Mouse (Mus musculus) heart, embryonic 13.5 days (tissue): Measurements from ENCODE around the gene Rbm45. TPM values are rescaled to one million over a fixed set of nuclear protein-coding genes. Genes with fewer than 3 reads are reported as not detected.

ENCODE experiments used
- ATAC-seq: fragments of 200-750 bp; cut with Nextera tagmentation; 2 replicates; pipeline ENCODE4 v1.8.0; 2017; ENCODE audit warnings: moderate TSS enrichment; ENCODE audit not compliant: insufficient number of reproducible peaks, low FRiP score, low TSS enrichment; ENCODE audit errors: extremely low read depth
- H3K27ac ChIP-seq: fragments of 300-500 bp; sonication (generic); replicated peaks from 2 replicates; pipeline ENCODE4 v1.5.1; 2015; ENCODE audit warnings: moderate library complexity, mild to moderate bottlenecking, inconsistent platforms
- H3K27me3 ChIP-seq: fragments of 300-500 bp; sonication (generic); replicated peaks from 2 replicates; pipeline ENCODE4 v1.6.1; 2015; ENCODE audit warnings: mild to moderate bottlenecking, inconsistent platforms
- H3K36me3 ChIP-seq: fragments of 300-500 bp; sonication (generic); 2 replicates; pipeline ENCODE4 v1.6.1; 2015; ENCODE audit warnings: mild to moderate bottlenecking, inconsistent platforms
- H3K4me1 ChIP-seq: fragments of 300-500 bp; sonication (generic); 2 replicates; pipeline ENCODE4 v1.6.1; 2015; ENCODE audit warnings: inconsistent platforms
- H3K4me2 ChIP-seq: fragments of 300-500 bp; sonication (generic); 2 replicates; pipeline ENCODE4 v1.6.1; 2015; ENCODE audit warnings: inconsistent platforms, mild to moderate bottlenecking, moderate library complexity
- H3K4me3 ChIP-seq: fragments of 300-500 bp; sonication (generic); 2 replicates; pipeline ENCODE4 v1.5.1; 2015; ENCODE audit warnings: moderate library complexity, mild to moderate bottlenecking, inconsistent platforms
- H3K9ac ChIP-seq: fragments of 300-500 bp; sonication (generic); 2 replicates; pipeline ENCODE4 v1.6.1; 2015; ENCODE audit warnings: inconsistent platforms, mild to moderate bottlenecking, moderate library complexity
- H3K9me3 ChIP-seq: fragments of 300-500 bp; sonication (generic); 2 replicates; pipeline ENCODE4 v1.6.1; 2016; ENCODE audit warnings: inconsistent platforms
- WGBS: fragments of 180-500 bp; shearing (Covaris S2); methylation state at CpG from one replicate; pipeline ENCODE4 v1.1.7; 2015; ENCODE audit warnings: mixed read lengths; 5-methylcytosine and 5-hydroxymethylcytosine counted together
- polyA plus RNA-seq: library from polyadenylated mRNA; unstranded; fragments of >200 nt; fragmentation: Nextera tagmentation; extraction: Ambion mirVana; gene quantifications from 2 replicates; pipeline ENCODE4 v1.2.1, GENCODE M21; 2015

Rbm45 gene
- 11.7 and 12.8 TPM in 2 replicates for polyA plus RNA-seq

DNA sequence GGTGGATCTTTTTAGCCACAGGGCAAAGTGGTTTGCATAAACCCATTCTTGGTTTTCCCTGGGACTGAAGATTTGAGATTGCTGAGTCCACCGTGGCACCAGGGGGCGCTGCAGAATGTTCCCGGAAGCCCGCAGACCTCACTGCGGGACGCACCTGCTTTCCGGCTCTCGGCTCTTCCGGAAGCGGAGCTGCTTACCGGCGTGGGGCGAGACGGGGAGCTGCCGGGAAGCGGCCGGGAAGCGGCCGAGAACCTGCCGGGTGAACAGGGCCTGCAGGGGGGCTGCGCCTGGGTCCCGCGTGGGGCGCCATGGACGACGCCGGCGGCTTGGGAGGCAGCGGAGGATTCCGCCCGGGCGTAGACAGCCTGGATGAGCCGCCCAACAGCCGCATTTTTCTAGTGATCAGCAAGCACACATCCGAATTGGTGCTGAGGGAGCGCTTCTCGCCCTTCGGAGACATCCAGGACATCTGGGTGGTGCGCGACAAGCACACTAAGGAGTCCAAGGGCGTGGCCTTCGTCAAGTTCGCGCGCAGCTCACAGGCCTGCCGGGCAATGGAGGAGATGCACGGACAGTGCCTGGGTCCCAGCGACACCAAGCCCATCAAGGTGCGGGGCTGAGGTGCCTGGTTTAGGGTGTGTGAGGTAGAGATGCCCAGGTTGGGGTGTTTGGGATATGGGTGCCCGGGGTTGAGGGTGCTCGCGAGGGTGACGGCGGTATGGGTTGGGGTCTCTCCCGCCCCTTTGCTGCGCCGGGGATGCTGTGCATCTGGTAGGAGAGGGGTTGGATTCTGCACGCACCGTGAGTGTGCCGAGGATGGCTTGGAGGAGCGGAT is at the start of gene Rbm45:
Gene Rbm45 (plus strand): TSS at position 164 of the 835 bp plus-strand sequence.
- peak within 1 kb of the TSS; percentile 87 for H3K9ac ChIP-seq
- H3K4me1 ChIP-seq = peaks cover 23% of the 10 kb centered on the region
- no peaks in the 10 kb centered on the region for H3K9me3 ChIP-seq
- peak within 1 kb of the TSS; percentile 92 for H3K4me2 ChIP-seq
- peaks cover 23% of the 10 kb centered on the region for H3K36me3 ChIP-seq
- peak within 1 kb of the TSS; percentile 79 for H3K4me3 ChIP-seq
- H3K27ac ChIP-seq = peak within 1 kb of the TSS; percentile 71
- ATAC-seq = peak; percentile 72
- under 1% methylated on average over 61 of the region's 61 CpGs for WGBS
- no peaks in the 10 kb centered on the region for H3K27me3 ChIP-seq

DNA sequence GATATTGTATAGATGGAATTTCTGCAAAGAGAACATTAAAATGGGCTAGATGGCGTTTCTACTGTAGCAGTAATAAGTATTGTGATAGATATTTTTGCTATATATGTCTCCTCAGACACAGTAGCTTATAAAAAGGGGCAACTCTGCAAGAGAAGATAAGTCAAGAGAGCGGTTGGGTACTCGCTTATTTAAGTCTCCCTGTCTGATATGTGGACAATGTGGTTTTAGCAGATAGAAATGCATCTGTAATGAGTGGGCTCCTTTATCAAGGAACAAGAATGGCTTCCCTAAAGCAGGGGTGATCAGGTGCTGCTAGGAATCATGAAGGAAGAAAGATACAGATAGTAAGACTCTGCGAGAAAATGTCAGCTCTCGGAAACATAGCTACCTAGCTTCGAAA is 49.4 kb upstream of the Rbm45 start:
- Histone ChIP-seq H3K9me3 (no peaks in the 10 kb centered on the region), H3K27me3 (no peaks in the 10 kb centered on the region), H3K4me1 (no peaks in the 10 kb centered on the region), H3K36me3 (no peaks in the 10 kb centered on the region), H3K27ac (no peak overlapping the region), H3K9ac (no peak overlapping the region), H3K4me3 (no peak overlapping the region), H3K4me2 (no peak overlapping the region)
- WGBS = 78% methylated on average over 6 of the region's 6 CpGs
- no peak for ATAC-seq

DNA sequence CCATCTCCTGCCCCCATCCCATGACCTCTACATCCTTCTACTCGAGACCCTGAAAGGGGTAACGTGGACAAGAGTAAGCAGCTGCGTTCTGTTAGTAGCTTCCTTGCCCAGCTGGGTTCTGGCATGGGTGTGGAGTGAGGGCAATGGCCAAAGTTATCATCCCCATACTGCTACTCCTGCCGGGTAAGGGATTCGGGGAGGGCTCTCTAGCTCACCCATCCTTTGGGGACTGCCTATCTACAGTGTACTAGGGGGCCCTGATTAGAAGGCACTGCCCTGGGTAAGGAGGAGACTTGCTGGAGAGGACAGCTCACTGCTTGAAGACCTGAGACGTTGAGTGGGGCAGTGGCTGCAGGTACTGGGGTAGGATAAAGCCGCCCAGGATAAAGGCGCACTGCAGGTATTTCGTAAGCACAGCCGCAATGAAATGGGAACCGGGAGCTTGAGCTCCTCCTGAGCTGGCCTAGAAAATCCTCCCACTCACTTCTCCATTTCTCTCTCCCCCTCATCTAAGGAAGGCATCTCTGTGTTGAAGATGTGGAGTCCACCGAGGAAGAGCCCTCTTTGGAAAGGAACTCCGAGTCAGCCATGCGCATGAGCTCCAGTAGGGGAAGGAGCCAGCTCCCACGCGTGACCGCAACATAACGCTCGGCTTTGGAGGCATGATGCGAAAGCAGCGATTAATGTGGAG is 46.5 kb upstream of the Rbm45 start:
- no peak overlapping the region for H3K9ac ChIP-seq
- H3K9me3 ChIP-seq = no peaks in the 10 kb centered on the region
- WGBS = 78% methylated on average over 21 of the region's 21 CpGs
- H3K27ac ChIP-seq = no peak overlapping the region
- H3K27me3 ChIP-seq = no peaks in the 10 kb centered on the region
- H3K4me2 ChIP-seq = no peak overlapping the region
- no peaks in the 10 kb centered on the region for H3K4me1 ChIP-seq
- no peak overlapping the region for H3K4me3 ChIP-seq
- no peaks in the 10 kb centered on the region for H3K36me3 ChIP-seq
- ATAC-seq = no peak

DNA sequence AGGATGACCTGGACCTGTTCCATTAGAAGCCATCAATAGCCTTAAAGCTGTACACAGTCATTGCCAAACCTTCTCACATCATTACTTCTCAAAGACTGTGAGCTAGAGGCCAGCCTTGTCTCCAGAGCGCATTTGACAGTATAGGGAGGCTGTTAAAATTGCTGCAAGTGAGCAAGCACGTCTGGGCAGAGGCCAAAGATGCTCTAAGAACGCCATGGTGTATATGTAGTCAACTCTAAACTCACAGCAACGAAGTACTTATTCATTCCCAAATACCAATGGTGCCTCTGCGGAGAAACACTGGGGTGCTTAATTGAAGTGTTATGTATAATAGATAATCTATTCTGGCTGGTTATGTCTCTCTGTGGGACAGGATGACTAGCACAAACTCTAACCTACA is 45.3 kb upstream of the Rbm45 start:
- Histone ChIP-seq H3K36me3 (no peaks in the 10 kb centered on the region), H3K27ac (no peak overlapping the region), H3K9me3 (no peaks in the 10 kb centered on the region), H3K4me3 (no peak overlapping the region), H3K4me1 (no peaks in the 10 kb centered on the region), H3K4me2 (no peak overlapping the region), H3K9ac (no peak overlapping the region), H3K27me3 (no peaks in the 10 kb centered on the region)
- ATAC-seq = no peak
- WGBS = 76% methylated on average over 5 of the region's 5 CpGs

DNA sequence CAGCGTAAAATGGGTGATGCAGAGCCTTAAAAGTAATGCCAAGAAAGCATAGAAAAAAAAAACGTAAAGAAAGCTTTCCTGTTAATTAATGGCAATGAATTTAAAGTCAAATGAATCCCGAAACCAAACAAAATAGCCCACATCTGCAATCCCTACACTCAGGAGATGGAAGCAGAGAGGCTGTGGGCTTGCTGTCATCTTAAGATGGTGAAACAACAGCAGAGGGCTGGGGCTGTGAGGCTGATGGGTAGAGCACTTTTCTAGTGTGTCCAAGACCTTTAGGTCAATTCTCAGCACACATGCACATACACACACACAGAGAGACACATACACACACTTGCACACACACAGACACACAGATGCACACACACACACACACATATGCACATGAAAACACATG is 43.6 kb upstream of the Rbm45 start:
- Histone ChIP-seq H3K9me3 (no peaks in the 10 kb centered on the region), H3K9ac (no peak overlapping the region), H3K4me3 (no peak overlapping the region), H3K4me1 (no peaks in the 10 kb centered on the region), H3K36me3 (no peaks in the 10 kb centered on the region), H3K27ac (no peak overlapping the region), H3K4me2 (no peak overlapping the region), H3K27me3 (no peaks in the 10 kb centered on the region)
- no peak for ATAC-seq
- WGBS = 77% methylated on average over 3 of the region's 3 CpGs

DNA sequence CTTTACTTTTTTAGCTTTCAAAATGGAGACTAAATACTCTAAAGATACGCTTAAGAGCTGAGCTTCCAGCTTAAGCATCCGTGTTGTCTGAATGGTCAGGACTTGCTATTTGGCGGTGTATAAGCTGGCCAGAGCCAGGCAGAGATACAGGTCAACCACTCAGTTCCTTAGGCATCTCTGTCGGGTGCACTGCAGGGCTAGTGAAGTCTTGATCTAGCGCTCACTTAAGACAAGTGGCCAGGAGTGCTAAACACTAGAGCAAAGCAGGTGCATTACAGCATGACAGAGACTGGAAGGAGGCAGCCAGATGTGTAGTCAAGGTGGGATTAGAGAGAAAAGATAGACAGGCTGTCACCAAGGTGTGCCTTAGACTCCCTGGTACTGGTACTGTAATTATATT is 39.7 kb upstream of the Rbm45 start:
- no peak for ATAC-seq
- no peak overlapping the region for H3K9ac ChIP-seq

DNA sequence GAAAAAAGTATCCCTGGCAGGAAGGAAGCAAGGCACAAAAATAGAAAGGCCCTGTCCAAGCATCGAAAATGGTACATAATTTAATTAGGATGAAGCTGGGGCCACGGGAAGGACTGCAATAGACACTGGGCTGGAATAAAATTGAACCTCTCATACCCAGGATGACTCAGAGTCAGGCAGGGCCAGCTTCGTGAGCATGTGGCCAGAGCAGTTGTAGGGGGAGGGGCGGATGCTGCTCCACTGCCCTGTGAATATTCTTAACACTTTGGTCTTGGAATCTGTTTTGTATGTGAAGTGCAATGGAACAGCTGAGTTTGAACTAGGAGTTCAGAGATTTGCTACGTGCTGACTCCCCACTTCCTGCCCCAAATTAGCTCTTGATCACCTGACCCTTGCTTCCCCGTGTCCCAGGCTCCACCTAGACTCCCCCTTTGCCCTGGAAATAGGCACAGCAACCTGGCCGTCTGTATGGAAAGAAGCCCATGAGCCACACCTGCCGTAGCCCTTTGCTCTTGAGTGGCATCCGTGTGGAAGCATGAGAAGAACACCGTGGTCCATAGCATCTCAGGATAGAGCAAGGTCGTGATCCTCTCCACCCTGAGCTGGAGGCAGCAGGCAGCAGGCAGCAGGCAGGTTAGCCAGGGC is 37.5 kb upstream of the Rbm45 start:
- Histone ChIP-seq H3K27ac (no peak overlapping the region), H3K9ac (no peak overlapping the region), H3K27me3 (peaks cover 14% of the 10 kb centered on the region), H3K4me3 (no peak overlapping the region), H3K9me3 (no peaks in the 10 kb centered on the region), H3K4me2 (no peak overlapping the region), H3K4me1 (no peaks in the 10 kb centered on the region), H3K36me3 (no peaks in the 10 kb centered on the region)
- 51% methylated on average over 11 of the region's 11 CpGs for WGBS
- no peak for ATAC-seq

More for the DNA sequence above, 39.7 kb upstream of the Rbm45 start:
- Histone ChIP-seq H3K9me3 (no peaks in the 10 kb centered on the region), H3K4me2 (no peak overlapping the region), H3K27me3 (no peaks in the 10 kb centered on the region), H3K27ac (no peak overlapping the region), H3K4me1 (no peaks in the 10 kb centered on the region), H3K4me3 (no peak overlapping the region), H3K36me3 (no peaks in the 10 kb centered on the region)
- 79% methylated on average over 5 of the region's 5 CpGs for WGBS

DNA sequence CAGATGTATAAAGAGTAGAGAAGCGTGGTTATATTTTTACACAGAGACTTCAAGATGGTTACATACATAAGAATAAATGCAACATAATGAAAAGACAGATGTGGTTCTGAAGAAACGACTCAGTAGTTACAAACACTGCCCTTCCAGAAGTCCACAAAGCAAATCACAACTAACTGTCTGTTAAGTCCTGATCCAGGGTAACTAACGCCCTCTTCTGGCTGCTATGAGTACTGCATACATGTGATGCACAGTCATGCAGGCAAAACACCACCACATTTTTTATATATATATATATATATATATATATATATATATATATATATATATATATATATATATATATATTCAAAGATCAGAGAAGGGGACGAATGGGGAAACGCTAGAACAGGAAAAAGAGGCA is 35.2 kb upstream of the Rbm45 start:
- Histone ChIP-seq H3K4me1 (peaks cover 11% of the 10 kb centered on the region), H3K27me3 (peaks cover 37% of the 10 kb centered on the region), H3K9me3 (no peaks in the 10 kb centered on the region), H3K4me3 (no peak overlapping the region), H3K36me3 (no peaks in the 10 kb centered on the region), H3K9ac (no peak overlapping the region), H3K27ac (no peak overlapping the region), H3K4me2 (no peak overlapping the region)
- 75% methylated on average over 5 of the region's 5 CpGs for WGBS
- ATAC-seq = no peak

DNA sequence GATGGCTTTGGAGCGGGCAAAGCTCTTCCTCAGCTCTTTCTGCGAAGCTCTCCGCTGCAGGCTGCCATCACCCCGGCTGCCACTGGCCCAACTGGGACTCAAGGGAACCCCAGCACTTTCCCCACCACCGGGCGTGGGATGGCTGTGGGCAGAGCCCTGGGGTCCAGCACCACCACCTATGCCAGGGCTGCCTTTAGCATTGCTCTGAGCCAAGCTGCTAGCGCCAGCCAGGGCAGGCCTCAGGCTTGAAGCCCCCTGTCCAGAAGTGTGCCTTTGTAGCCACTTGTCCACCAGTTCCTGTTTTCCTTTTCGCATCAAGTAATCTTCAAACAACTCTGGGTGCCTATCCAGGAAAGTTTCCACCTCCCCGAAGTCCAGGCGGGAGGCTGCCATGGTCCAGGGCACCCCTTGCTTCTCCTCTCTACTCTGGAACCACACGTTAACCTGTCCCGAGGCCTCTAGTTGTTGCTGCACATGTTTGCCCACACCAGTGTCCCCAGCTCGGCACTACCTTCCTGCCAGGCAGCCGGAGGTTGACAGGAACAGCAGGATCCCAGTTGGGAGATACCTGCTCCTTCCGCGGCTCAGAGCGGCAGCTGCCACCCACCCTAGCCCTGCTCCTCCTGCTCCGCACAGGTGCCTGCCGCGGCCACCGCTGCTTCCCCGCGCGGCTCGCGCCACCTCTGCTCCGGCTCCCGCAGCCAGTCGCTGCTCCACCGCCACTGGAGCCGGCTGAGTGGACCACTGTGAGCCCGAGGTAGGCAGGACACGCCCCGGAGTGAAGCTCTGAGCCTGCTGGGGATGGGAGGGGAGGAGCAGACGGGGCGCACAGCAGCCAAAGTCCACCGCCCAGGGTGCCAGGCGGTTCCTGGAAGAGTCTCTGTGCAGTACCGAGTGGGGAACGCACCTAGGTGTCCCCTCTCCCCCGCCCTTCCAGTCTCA is 31.3 kb upstream of the Rbm45 start, which contains the start of gene Pde11a:
Gene Pde11a (minus strand): TSS at position 560 of the 942 bp plus-strand sequence.
- H3K4me1 ChIP-seq = peaks cover 11% of the 10 kb centered on the region
- H3K27ac ChIP-seq = no peak within 1 kb of the TSS
- no peaks in the 10 kb centered on the region for H3K36me3 ChIP-seq
- peak within 1 kb of the TSS; percentile 60 for H3K4me3 ChIP-seq
- no peaks in the 10 kb centered on the region for H3K9me3 ChIP-seq
- ATAC-seq = no peak
- peaks cover 45% of the 10 kb centered on the region for H3K27me3 ChIP-seq
- peak within 1 kb of the TSS; percentile 77 for H3K9ac ChIP-seq
- 13% methylated on average over 41 of the region's 41 CpGs for WGBS
- H3K4me2 ChIP-seq = peak within 1 kb of the TSS; percentile 96

DNA sequence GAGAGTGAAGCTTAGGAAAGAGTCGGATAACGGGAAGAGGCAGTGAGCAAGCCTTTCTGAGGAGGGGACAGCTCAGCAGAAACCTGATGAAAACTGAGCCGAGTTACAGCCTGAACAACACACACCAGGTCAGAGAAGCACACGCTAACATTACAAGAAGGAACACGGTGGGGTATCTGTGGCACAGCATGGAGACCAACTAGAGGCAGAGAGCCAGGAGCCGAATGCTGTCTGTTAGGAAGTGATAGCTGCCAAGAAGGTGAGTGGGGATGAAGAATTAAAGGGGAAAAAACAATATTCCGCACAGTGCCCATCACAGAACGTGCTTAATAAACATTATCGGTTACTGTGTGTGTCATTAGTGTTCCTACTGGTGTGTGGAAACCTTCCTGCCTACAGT is 27.6 kb upstream of the Rbm45 start:
- Histone ChIP-seq H3K36me3 (no peaks in the 10 kb centered on the region), H3K27me3 (peaks cover 32% of the 10 kb centered on the region), H3K27ac (no peak overlapping the region), H3K4me1 (peaks cover 11% of the 10 kb centered on the region), H3K4me3 (no peak overlapping the region), H3K9me3 (no peaks in the 10 kb centered on the region), H3K4me2 (no peak overlapping the region), H3K9ac (no peak overlapping the region)
- 81% methylated on average over 9 of the region's 9 CpGs for WGBS
- no peak for ATAC-seq
